Mouse (Mus musculus) gastrocnemius, adult 18-20 months (tissue): Measurements from ENCODE around the gene Gm14412. TPM values are rescaled to one million over a fixed set of nuclear protein-coding genes. Genes with fewer than 3 reads are reported as not detected.
"Not testable (repeated sequence)": the region's sequence is repeated elsewhere in the genome, so short reads cannot be mapped to it uniquely, and the experiment has no call there.

Experiments used
- DNase-seq: peaks from one replicate; pipeline ENCODE4 v3.0.0; 2021; ENCODE audit warnings: low spot score
- long read RNA-seq, 2 experiments: library from polyadenylated mRNA; stranded (forward); transcript quantifications; one replicate each; pipeline ENCODE4 v2.0.0; 2021
- total RNA-seq, 2 experiments: library from RNA; stranded (reverse); gene quantifications; 2 replicates each; pipeline ENCODE4 v1.2.3; 2021

Gene Gm14412
- 1 to 10 TPM; 2.2 TPM for total RNA-seq
- long read RNA-seq, experiment 1, result 0 reads
- long read RNA-seq, experiment 2, result 0 reads

- DNase-seq, result not testable (repeated sequence)
Observed at GRCm38 (mm10) chr2:177324257-177324733, at the start of gene Gm14412. Gene Gm14412 (minus strand): TSS chr2:177324307.

GRCm38 (mm10) chr2:177329661-177330292 is 5.7 kb upstream of the Gm14412 start:
- DNase-seq, result not testable (repeated sequence)

- peak; percentile 63 for DNase-seq
Observed at GRCm38 (mm10) chr2:177321361-177321760, 2.7 kb downstream of the Gm14412 start.

GRCm38 (mm10) chr2:177320786-177321320 is 3.3 kb downstream of the Gm14412 start:
- DNase-seq, result not testable (repeated sequence)

- no peak for DNase-seq
Observed at GRCm38 (mm10) chr2:177318996-177319395, 5.1 kb downstream of the Gm14412 start.

- not testable (repeated sequence) for DNase-seq
Observed at GRCm38 (mm10) chr2:177309627-177310026, 14.5 kb downstream of the Gm14412 start.

GRCm38 (mm10) chr2:177304980-177305379 is 19.1 kb downstream of the Gm14412 start:
- not testable (repeated sequence) for DNase-seq

- DNase-seq, result not testable (repeated sequence)
Observed at GRCm38 (mm10) chr2:177283701-177284100, 40.4 kb downstream of the Gm14412 start.

- not testable (repeated sequence) for DNase-seq
Observed at GRCm38 (mm10) chr2:177277754-177278153, 46.4 kb downstream of the Gm14412 start.

GRCm38 (mm10) chr2:177272237-177272636 is 51.9 kb downstream of the Gm14412 start:
- not testable (repeated sequence) for DNase-seq

- not testable (repeated sequence) for DNase-seq
Observed at GRCm38 (mm10) chr2:177266936-177267335, 57.2 kb downstream of the Gm14412 start, which contains the start of gene Gm14409. Gene Gm14409 (minus strand): TSS chr2:177267036.

Other genes with a start within 250 kb of the Gm14412 start
- gene Gm14401, start 250.0 kb downstream of the Gm14412 start, total RNA-seq, result 1 to 10 TPM in 1 of 2 experiments, under 1 TPM in 1; 1.00 to 1.2 TPM
- 10 to 100 TPM; 10.5 to 12.8 TPM for gene Gm14410, start 117.9 kb downstream of the Gm14412 start, total RNA-seq
- gene Gm14409, start 57.3 kb downstream of the Gm14412 start, total RNA-seq, result under 1 TPM; 0.91 to 1.00 TPM
- 10 to 100 TPM in 1 of 2 experiments, 1 to 10 TPM in 1; 9.6 to 12.1 TPM for gene Gm14418, start 74.0 kb upstream of the Gm14412 start, total RNA-seq
- gene Zfp970, start 140.4 kb upstream of the Gm14412 start, total RNA-seq, result 10 to 100 TPM; 44.4 to 44.9 TPM
- 10 to 100 TPM; 37.9 to 40.1 TPM for gene Gm14403, start 173.9 kb upstream of the Gm14412 start, total RNA-seq